Mouse (Mus musculus) liver, embryonic 11.5 days (tissue): ENCODE results near the gene Des. TPM values are rescaled to one million over a fixed set of nuclear protein-coding genes. Genes with fewer than 3 reads are reported as not detected.

Source experiments
- ATAC-seq: fragments of 200-750 bp; cut with Nextera tagmentation; replicated peaks from 2 replicates; pipeline ENCODE4 v1.8.0; 2017; ENCODE audit warnings: moderate number of reproducible peaks, mild to moderate bottlenecking, moderate TSS enrichment, moderate library complexity; ENCODE audit not compliant: low FRiP score
- DNase-seq: peaks from one replicate; pipeline ENCODE4 v3.0.0-alpha.2; 2017; ENCODE audit warnings: low spot score
- H3K27ac ChIP-seq: fragments of 300-500 bp; sonication (generic); 2 replicates; pipeline ENCODE4 v1.5.1; 2014; ENCODE audit warnings: mild to moderate bottlenecking, low read depth, low read length, control low read depth
- H3K27me3 ChIP-seq: fragments of 300-500 bp; sonication (generic); replicated peaks from 2 replicates; pipeline ENCODE4 v1.6.1; 2014; ENCODE audit warnings: low read length, mixed read lengths; ENCODE audit not compliant: control insufficient read depth, insufficient read depth
- H3K36me3 ChIP-seq: fragments of 300-500 bp; sonication (generic); 2 replicates; pipeline ENCODE4 v1.6.1; 2014; ENCODE audit warnings: mild to moderate bottlenecking, low read length, moderate library complexity, mixed read lengths; ENCODE audit not compliant: control insufficient read depth, insufficient read depth
- H3K4me1 ChIP-seq: fragments of 300-500 bp; sonication (generic); replicated peaks from 2 replicates; pipeline ENCODE4 v1.6.1; 2014; ENCODE audit warnings: low read length, mixed read lengths; ENCODE audit not compliant: control insufficient read depth, insufficient read depth
- H3K4me2 ChIP-seq: fragments of 300-500 bp; sonication (generic); 2 replicates; pipeline ENCODE4 v1.6.1; 2014; ENCODE audit warnings: mild to moderate bottlenecking, control low read depth, moderate library complexity
- H3K4me3 ChIP-seq: fragments of 300-500 bp; sonication (generic); 2 replicates; pipeline ENCODE4 v1.5.1; 2014; ENCODE audit warnings: low read depth, low read length, control low read depth
- H3K9ac ChIP-seq: fragments of 300-500 bp; sonication (generic); 2 replicates; pipeline ENCODE4 v1.6.1; 2014; ENCODE audit warnings: low read depth, low read length, control low read depth
- H3K9me3 ChIP-seq: fragments of 300-500 bp; sonication (generic); 2 replicates; pipeline ENCODE4 v1.6.1; 2016; ENCODE audit warnings: low read length, inconsistent platforms, mixed read lengths; ENCODE audit not compliant: control insufficient read depth
- WGBS: fragments of 180-500 bp; shearing (Covaris S2); extraction: QIAGEN DNeasy Blood & Tissue Kit; methylation state at CpG from one replicate; pipeline ENCODE4 v1.1.7; 2014; 5-methylcytosine and 5-hydroxymethylcytosine counted together
- polyA plus RNA-seq: library from polyadenylated mRNA; unstranded; fragments of >200 nt; fragmentation: Nextera tagmentation; extraction: Ambion mirVana; gene quantifications from 2 replicates; pipeline ENCODE4 v1.2.1, GENCODE M21; 2014

The Des gene
- polyA plus RNA-seq, 1 experiment from 2014 or later = 13.3 TPM

DNA sequence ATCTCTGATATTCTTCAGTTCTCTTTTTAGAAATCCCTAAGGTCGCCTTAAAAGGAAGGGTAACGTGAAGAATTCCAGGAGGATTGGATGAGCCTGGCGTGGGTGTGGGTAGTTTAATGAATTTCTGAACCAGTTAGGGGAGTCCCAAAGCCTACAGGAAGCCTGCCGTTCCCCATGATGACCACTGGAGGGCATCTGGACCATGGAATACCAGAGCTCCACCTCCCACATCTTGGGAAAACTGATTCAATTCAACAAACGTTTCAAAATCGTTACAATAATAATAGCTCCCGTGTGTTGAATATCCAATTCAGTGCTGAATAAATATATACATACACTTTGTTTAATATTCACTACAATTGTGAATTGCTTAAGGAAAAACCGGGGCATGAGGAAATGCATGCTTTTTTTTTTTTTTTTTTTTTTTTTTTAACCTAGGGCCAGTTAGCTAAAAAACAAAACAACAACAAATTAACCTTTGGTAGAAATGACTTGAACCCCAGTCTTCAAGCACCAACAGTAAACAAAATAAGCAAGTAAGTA is 17.2 kb upstream of the Des start:
- Histone ChIP-seq H3K4me2 (no peak overlapping the region), H3K27me3 (peaks cover 31% of the 10 kb centered on the region), H3K4me3 (no peak overlapping the region), H3K27ac (no peak overlapping the region), H3K9me3 (no peaks in the 10 kb centered on the region), H3K36me3 (no peaks in the 10 kb centered on the region), H3K4me1 (peaks cover 7% of the 10 kb centered on the region; the same call in 1 of the 2 replicates), H3K9ac (no peak overlapping the region)
- ATAC-seq = no peak
- DNase-seq = no peak
- WGBS = 3% methylated on average over 8 of the region's 8 CpGs

DNA sequence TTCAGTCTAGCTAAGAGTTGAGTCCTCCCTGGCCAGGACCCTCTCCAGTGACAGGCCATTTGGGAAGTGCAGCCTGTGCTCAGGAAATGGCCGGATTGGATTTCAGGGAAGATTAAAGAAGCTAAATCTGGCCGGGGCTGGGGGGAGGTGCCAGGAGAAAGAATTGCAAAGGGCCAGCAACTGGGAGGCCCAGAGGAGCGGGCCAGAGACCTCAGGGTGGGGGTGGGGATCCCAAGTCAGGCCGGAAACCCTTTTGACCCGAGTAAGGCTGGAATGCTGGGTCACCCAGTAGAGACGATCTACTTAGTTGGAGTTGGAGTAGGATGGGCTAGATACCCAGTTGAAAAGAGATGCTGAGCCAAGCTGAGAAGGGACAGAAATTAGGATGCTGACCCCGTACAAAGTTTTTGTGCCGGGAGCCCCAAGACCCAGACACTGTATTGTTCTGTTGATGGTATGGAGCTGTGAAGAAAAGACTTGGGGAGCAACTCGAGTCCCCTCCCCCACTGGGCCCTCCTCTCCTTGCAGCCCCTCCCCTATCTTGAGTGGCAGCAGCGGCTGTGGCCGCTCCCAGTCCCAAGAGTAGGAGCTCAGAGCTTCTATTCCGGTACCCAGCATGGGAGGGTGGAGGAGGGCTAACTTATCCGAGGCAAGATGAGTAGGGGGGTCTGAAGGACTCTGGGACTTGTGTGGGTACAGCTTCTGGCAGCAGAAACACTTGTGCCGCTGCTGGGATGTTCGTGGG is 15.7 kb upstream of the Des start:
- Histone ChIP-seq H3K4me2 (no peak overlapping the region), H3K4me3 (no peak overlapping the region), H3K4me1 (peaks cover 7% of the 10 kb centered on the region; the same call in 1 of the 2 replicates), H3K9ac (no peak overlapping the region), H3K36me3 (no peaks in the 10 kb centered on the region), H3K9me3 (no peaks in the 10 kb centered on the region), H3K27ac (peak overlapping the region; percentile 43; the same call in 1 of the 2 replicates), H3K27me3 (peaks cover 31% of the 10 kb centered on the region)
- DNase-seq (no peak), ATAC-seq (peak; percentile 10; the same call in 1 of the 2 replicates)
- WGBS = 11% methylated on average over 15 of the region's 15 CpGs

DNA sequence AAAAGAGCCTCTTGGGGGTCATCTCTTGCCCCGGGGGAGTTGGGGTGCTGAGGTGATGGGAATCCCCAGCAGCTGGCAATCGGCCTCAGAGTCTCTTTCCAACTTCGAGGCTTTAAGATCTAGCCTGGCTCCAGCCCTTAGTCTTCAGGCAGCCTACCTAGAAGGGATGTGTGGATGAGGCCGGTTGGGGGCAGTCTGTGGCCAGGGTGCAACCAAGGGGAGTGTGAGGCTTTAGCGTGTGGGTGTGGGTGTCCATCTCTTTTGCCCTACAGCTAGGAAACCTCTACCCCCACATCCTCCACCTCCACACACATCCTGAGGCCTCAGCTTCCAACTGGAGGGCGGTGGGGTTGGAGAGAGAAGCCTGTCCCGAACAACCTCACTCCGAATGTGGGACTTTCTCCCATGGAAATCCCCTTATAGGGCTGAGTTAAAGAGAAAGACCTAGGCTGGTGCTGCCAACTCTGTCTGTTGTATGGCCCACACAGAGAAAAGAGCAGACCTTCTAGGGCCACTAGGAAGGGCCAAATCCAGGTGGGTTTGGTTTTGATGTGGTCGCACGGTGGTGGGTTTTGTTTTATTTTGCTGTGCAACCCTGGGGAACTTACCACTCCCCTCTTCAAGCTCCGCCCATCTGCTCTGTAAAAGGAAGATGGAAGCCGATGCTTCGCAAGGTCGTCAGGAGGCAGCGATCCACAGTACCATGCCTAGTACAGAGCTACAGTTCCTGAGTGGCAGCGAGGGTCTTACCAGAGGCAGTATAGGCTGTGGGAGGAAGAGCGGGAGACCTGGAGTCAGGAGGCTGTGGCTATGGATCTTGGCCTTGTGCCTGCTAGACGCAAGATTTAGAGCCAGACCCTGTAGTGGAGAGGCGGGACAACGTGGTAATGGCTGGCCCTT is 14.8 kb upstream of the Des start:
- 36% methylated on average over 20 of the region's 20 CpGs for WGBS
- no peak overlapping the region for H3K4me3 ChIP-seq
- H3K4me2 ChIP-seq = no peak overlapping the region
- no peaks in the 10 kb centered on the region for H3K9me3 ChIP-seq
- no peak overlapping the region for H3K9ac ChIP-seq
- peaks cover 7% of the 10 kb centered on the region; the same call in 1 of the 2 replicates for H3K4me1 ChIP-seq
- H3K27me3 ChIP-seq = peaks cover 28% of the 10 kb centered on the region
- H3K27ac ChIP-seq = peak overlapping the region; percentile 28; the same call in 1 of the 2 replicates
- H3K36me3 ChIP-seq = no peaks in the 10 kb centered on the region
- DNase-seq = no peak
- no peak for ATAC-seq

DNA sequence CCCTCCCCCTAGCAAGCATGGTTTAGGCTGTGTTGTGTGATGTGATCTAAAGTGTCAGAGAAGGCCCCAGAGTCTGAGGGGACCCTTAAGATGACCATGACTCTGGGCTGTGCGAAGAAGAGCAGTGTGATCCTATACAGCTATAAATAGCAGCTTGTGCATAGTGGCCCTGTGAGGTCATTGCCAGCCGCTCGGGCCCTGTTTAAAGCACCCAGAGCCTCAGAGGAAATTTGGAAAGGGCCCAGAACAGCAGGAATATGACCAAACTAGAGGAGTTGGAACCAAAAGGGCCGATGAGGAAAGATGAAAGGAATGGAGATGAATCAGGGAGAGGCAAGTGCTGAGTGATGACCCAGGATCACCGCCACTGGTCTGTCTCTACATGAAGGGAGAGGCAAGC is 12.8 kb upstream of the Des start:
- H3K9me3 ChIP-seq = no peaks in the 10 kb centered on the region
- no peak overlapping the region for H3K4me2 ChIP-seq

DNA sequence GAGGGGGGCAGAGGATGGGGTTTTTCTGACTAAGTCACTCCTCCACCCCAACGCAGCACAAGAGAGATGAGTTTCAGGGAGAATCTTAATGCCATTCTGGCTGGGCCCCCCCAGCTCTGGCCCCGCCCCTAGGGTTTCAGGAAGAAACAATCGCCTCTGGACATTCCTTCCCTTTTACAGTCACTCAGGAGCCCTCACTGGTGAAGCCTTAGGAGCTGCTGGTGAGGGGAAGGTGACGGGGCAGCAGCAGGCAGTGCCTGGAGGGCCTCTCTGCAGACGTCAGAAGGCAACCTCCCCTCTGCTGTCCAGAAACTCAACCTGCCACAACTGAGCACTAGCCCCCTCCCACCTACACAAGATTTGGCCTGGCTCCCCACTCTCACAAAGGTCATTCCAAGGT is 10.9 kb upstream of the Des start:
- H3K9me3 ChIP-seq = no peaks in the 10 kb centered on the region
- no peak overlapping the region for H3K4me2 ChIP-seq
- H3K27me3 ChIP-seq = peaks cover 18% of the 10 kb centered on the region
- ATAC-seq (no peak), DNase-seq (no peak)
- H3K27ac ChIP-seq = no peak overlapping the region
- no peak overlapping the region for H3K4me3 ChIP-seq
- no peak overlapping the region for H3K9ac ChIP-seq
- H3K36me3 ChIP-seq = no peaks in the 10 kb centered on the region
- WGBS = 49% methylated on average over 5 of the region's 5 CpGs
- H3K4me1 ChIP-seq = peaks cover 7% of the 10 kb centered on the region; the same call in 1 of the 2 replicates

More for the DNA sequence above, 12.8 kb upstream of the Des start:
- DNase-seq (no peak), ATAC-seq (no peak)
- Histone ChIP-seq H3K4me1 (peaks cover 7% of the 10 kb centered on the region; the same call in 1 of the 2 replicates), H3K36me3 (no peaks in the 10 kb centered on the region), H3K27me3 (peaks cover 24% of the 10 kb centered on the region), H3K27ac (no peak overlapping the region), H3K9ac (no peak overlapping the region), H3K4me3 (no peak overlapping the region)
- WGBS = 73% methylated on average over 5 of the region's 5 CpGs

DNA sequence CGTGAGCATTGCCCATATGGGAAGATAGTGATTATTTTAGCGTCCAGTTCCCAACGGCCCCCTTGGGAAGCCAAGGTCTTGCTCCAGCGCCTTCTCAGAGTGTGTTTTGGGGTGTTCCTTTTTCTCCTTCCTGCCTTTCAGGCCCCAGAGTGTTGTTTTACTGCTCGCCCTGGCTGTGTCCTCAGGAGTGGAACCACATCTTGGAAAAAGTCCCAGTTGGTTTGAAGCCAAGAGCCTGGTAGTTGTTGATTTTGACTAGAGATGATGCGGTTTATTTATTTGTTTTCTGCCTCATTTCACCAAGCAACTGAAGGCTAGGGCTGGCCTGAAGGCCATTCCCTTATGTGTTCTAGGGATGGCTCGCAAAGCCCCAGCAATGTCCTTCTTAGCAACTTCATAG is 2.9 kb upstream of the Des start:
- H3K4me2 ChIP-seq = no peak overlapping the region

DNA sequence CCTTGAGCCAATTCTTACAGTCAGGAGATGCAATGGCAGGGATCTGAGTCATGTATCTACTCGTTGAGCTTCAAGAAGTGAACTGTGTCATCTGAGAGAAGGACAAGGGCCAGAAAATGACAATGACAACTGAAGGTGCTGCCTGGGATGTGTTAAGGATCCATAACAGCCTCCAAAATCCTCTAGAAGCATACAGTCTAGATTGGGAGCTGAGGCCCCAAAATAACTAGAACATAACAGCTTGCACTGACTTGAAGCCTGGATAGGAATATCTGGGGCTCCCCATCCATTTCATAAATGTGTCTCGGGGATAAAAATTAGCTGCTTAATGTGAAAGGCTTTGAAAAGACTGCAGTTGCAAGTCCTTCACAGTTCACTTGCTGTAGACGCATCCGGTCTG is 2.1 kb upstream of the Des start:
- Histone ChIP-seq H3K4me3 (no peak overlapping the region), H3K9me3 (no peaks in the 10 kb centered on the region), H3K9ac (no peak overlapping the region), H3K27me3 (peaks cover 46% of the 10 kb centered on the region), H3K4me2 (no peak overlapping the region), H3K36me3 (no peaks in the 10 kb centered on the region), H3K4me1 (no peaks in the 10 kb centered on the region; the same call in 1 of the 2 replicates), H3K27ac (no peak overlapping the region)
- 76% methylated on average over 4 of the region's 4 CpGs for WGBS
- DNase-seq (no peak), ATAC-seq (no peak)

More for the DNA sequence above, 2.9 kb upstream of the Des start:
- H3K9me3 ChIP-seq = no peaks in the 10 kb centered on the region
- H3K27me3 ChIP-seq = peaks cover 39% of the 10 kb centered on the region
- ATAC-seq (no peak), DNase-seq (no peak)
- H3K4me1 ChIP-seq = no peaks in the 10 kb centered on the region; the same call in 1 of the 2 replicates
- H3K36me3 ChIP-seq = no peaks in the 10 kb centered on the region
- no peak overlapping the region for H3K9ac ChIP-seq
- 82% methylated on average over 7 of the region's 7 CpGs for WGBS
- H3K4me3 ChIP-seq = no peak overlapping the region
- H3K27ac ChIP-seq = no peak overlapping the region

DNA sequence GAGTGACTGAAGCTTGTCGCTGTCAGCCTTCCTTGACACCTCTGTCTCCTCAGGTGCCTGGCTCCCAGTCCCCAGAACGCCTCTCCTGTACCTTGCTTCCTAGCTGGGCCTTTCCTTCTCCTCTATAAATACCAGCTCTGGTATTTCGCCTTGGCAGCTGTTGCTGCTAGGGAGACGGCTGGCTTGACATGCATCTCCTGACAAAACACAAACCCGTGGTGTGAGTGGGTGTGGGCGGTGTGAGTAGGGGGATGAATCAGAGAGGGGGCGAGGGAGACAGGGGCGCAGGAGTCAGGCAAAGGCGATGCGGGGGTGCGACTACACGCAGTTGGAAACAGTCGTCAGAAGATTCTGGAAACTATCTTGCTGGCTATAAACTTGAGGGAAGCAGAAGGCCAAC is 783 bp upstream of the Des start:
- Histone ChIP-seq H3K4me3 (no peak overlapping the region), H3K9me3 (no peaks in the 10 kb centered on the region), H3K4me2 (no peak overlapping the region), H3K9ac (no peak overlapping the region), H3K27me3 (peaks cover 46% of the 10 kb centered on the region), H3K36me3 (no peaks in the 10 kb centered on the region), H3K4me1 (no peaks in the 10 kb centered on the region; the same call in 1 of the 2 replicates), H3K27ac (no peak overlapping the region; the same call in 1 of the 2 replicates)
- 61% methylated on average over 13 of the region's 13 CpGs for WGBS
- ATAC-seq (no peak), DNase-seq (no peak)
